Comparison of ENCODE assay signal across 8 mouse cellular contexts in the genomic region with DNA sequence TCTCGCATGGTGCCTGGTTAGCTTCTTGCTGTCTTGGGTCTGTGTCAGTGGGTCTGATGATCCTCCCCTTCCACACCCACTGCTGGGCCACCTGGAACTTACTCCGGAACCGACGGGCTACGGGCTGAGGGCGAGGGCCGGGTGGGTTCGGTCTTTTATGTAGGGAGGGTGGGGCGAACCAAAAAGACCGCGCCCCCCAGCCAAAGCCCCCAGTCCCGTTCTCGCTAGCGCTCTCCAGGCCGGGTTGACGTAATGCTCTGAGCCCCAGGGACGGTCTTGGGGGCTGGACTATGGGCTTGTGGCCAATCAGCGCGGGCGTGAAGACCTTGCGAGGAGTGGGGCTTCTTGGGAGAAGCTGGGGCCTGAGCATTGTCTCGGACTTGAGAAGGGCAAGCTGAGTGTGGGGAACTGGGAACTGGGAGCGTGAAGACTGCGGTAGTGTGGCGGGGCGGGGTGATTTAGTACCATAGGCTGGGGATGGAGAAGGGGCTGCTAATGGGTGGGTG. TPM values are rescaled to one million over a fixed set of nuclear protein-coding genes. Genes with fewer than 3 reads are reported as not detected.
DNase-seq lines count a peak whose midpoint lies in the region; ATAC-seq lines count a peak whose summit lies in the region.

Tubb2b (minus strand) TSS at position 241 of the 506 bp plus-strand sequence.

- peak; percentile 71 for DNase-seq in gastrocnemius, postnatal 10 days
- DNase-seq in gastrocnemius, adult 8-10 months (ENCODE audit: low spot score in 2 of 2): no peak
- peak; percentile 99 for DNase-seq in brain, embryonic 18.5 days (ENCODE audit: low read depth, low spot score)
- DNase-seq in frontal cortex, postnatal 36 days (ENCODE audit: low spot score in 2 of 2): peak; percentile 56 to 57
- peak; percentile 98 for DNase-seq in left cerebral cortex, postnatal 4 days
- DNase-seq in midbrain, embryonic 11.5 days (ENCODE audit: low spot score, missing footprints): peak; percentile 99

- WGBS in midbrain, embryonic 11.5 days: under 1% methylated on average over 26 of the region's 26 CpGs
- 2% methylated on average over 26 of the region's 26 CpGs for WGBS in stomach, embryonic 15.5 days

- H3K4me2 ChIP-seq in midbrain, embryonic 11.5 days: peak within 1 kb of the TSS; percentile 96
- H3K4me2 ChIP-seq in stomach, embryonic 15.5 days: peak within 1 kb of the TSS; percentile 86

- peak within 1 kb of the TSS; percentile 95 for H3K4me3 ChIP-seq in midbrain, embryonic 11.5 days (ENCODE audit: low read depth, low read length)
- H3K4me3 ChIP-seq in stomach, embryonic 15.5 days (replicated peaks): peak within 1 kb of the TSS; percentile 63

- intact Hi-C loops in left cerebral cortex, postnatal 4 days (cut with DNase I): no loop called here

- H3K27ac ChIP-seq in midbrain, embryonic 11.5 days (ENCODE audit: low read depth, low read length): peak within 1 kb of the TSS; percentile 100
- peak within 1 kb of the TSS; percentile 55 for H3K27ac ChIP-seq in stomach, embryonic 15.5 days

- H3K9ac ChIP-seq in midbrain, embryonic 11.5 days (ENCODE audit: low read length): peak within 1 kb of the TSS; percentile 85
- peak within 1 kb of the TSS; percentile 18 for H3K9ac ChIP-seq in stomach, embryonic 15.5 days

- no peaks in the 10 kb centered on the region for H3K9me3 ChIP-seq in midbrain, embryonic 11.5 days (ENCODE audit: control insufficient read depth, low read length)
- no peaks in the 10 kb centered on the region for H3K9me3 ChIP-seq in stomach, embryonic 15.5 days

- ATAC-seq in inflammation-experienced regulatory T-cells, adult 6 months: peak; percentile 29
- ATAC-seq in midbrain, embryonic 11.5 days (ENCODE audit: low FRiP score): peak; percentile 89
- peak; percentile 94 for ATAC-seq in stomach, embryonic 15.5 days (ENCODE audit: insufficient read depth, low FRiP score, low read depth)

- no peaks in the 10 kb centered on the region for H3K27me3 ChIP-seq in midbrain, embryonic 11.5 days (ENCODE audit: control insufficient read depth, insufficient read depth, low read length)
- peaks cover 10% of the 10 kb centered on the region for H3K27me3 ChIP-seq in stomach, embryonic 15.5 days (replicated peaks)

- peaks cover 32% of the 10 kb centered on the region for H3K4me1 ChIP-seq in midbrain, embryonic 11.5 days (ENCODE audit: control insufficient read depth, insufficient read depth, low read length)
- peaks cover 25% of the 10 kb centered on the region for H3K4me1 ChIP-seq in stomach, embryonic 15.5 days

- peaks cover 8% of the 10 kb centered on the region; the same call in 1 of the 2 replicates for H3K36me3 ChIP-seq in midbrain, embryonic 11.5 days (ENCODE audit: control insufficient read depth, insufficient read depth, low read length)
- H3K36me3 ChIP-seq in stomach, embryonic 15.5 days: no peaks in the 10 kb centered on the region

RNA-seq across cellular contexts. Expression of gene Tubb2b, which starts in this region (rescaled TPM):
- 10 to 100 TPM; 17.1 to 20.5 TPM for total RNA-seq in gastrocnemius, postnatal 10 days (2021)
- 1 to 10 TPM in 2 of 4 experiments, under 1 TPM in 2; 0.63 to 1.8 (median 1.3) TPM for total RNA-seq in gastrocnemius, adult 8-10 months (2022)
- polyA plus RNA-seq in inflammation-experienced regulatory T-cells, adult 6 months (2017; shearing (Covaris generic)): 1 to 10 TPM in 2 of 3 experiments, not detected in 1; 1.7 to 2.0 TPM
- total RNA-seq in left cerebral cortex, postnatal 4 days (2021): 1,000 to 10,000 TPM; 3,894 to 3,983 TPM
- 307 and 321 TPM in 2 replicates for polyA plus RNA-seq in midbrain, embryonic 11.5 days (2014; fragmentation: Nextera tagmentation; extraction: Ambion mirVana)
- 30.4 and 31.3 TPM in 2 replicates for polyA plus RNA-seq in stomach, embryonic 15.5 days (2015; fragmentation: Nextera tagmentation; extraction: Ambion mirVana)

Comparison
In these comparisons a context has a peak if more than half of its experiments do, and no peak if none do; other contexts are left out.
1. RNA of gene Tubb2b (total RNA-seq): 3,894 to 3,983 TPM in left cerebral cortex, postnatal 4 days; 17.1 to 20.5 TPM in gastrocnemius, postnatal 10 days and 0.63 to 1.8 TPM in gastrocnemius, adult 8-10 months; every median in the first group is over 100 times any median in the second.
2. RNA of gene Tubb2b (polyA plus RNA-seq): 307 to 321 TPM in midbrain, embryonic 11.5 days and 30.4 to 31.3 TPM in stomach, embryonic 15.5 days; 1.7 to 2.0 TPM in inflammation-experienced regulatory T-cells, adult 6 months; every median in the first group is over 10 times any median in the second.
3. DNase-seq: peak in gastrocnemius, postnatal 10 days (single experiment), brain, embryonic 18.5 days (single experiment), frontal cortex, postnatal 36 days (2 of 2), left cerebral cortex, postnatal 4 days (single experiment) and midbrain, embryonic 11.5 days (single experiment); none in gastrocnemius, adult 8-10 months (0 of 2).
4. ATAC-seq: peak in every context shown above with its lines; median percentile 94 in stomach, embryonic 15.5 days; 89 in midbrain, embryonic 11.5 days; 29 in inflammation-experienced regulatory T-cells, adult 6 months.